In genomic region chr6:134479481-134479880, GRCm38 (mm10) we compare ENCODE assay signal across 16 mouse cellular contexts.
DNase-seq lines count a peak whose midpoint lies in the region.
"Had no signal": no experiment of that assay in that cellular context is flagged by ENCODE, and none has a peak within 500 bp of the region (broad histone marks: within the 10 kb centered on the region; RNA-seq: fewer than 3 reads in every experiment).

No protein-coding gene starts in this region.

- intact Hi-C loops in gastrocnemius, postnatal 14 days (cut with DNase I; ENCODE audit: low total_unique reads) = no loop called here

- DNase-seq in gastrocnemius, adult 18-20 months (ENCODE audit: low spot score) = peak; percentile 14
- no peak for DNase-seq in gastrocnemius, postnatal 10 days
- peak; percentile 25 for DNase-seq in gastrocnemius, postnatal 14 days
- DNase-seq in gastrocnemius, postnatal 4 days (ENCODE audit: low spot score in 2 of 2) = no peak
- DNase-seq in gastrocnemius, postnatal 25 days = peak; percentile 46
- DNase-seq in skeletal muscle tissue, adult 2 months (ENCODE audit: low read depth, low spot score) = peak; percentile 29
- no peak for DNase-seq in yolk sac, embryonic 10.5 days (ENCODE audit: low spot score)
- DNase-seq: adrenal gland, adult 8-10 months; adrenal gland, postnatal 14 days; cerebellum, adult 11 months; cerebellum, adult 18-20 months; cerebellum, adult 8-10 months; cerebellum, adult 9-11 months; cerebellum, postnatal 14 days; cerebellum, postnatal 36 days; embryo, embryonic 11 days had no signal

Comparison
In these comparisons a context has a peak if more than half of its experiments do, and no peak if none do; other contexts are left out.
1. DNase-seq: peak in gastrocnemius, adult 18-20 months (single experiment), gastrocnemius, postnatal 14 days (single experiment), gastrocnemius, postnatal 25 days (single experiment) and skeletal muscle tissue, adult 2 months (single experiment); none in gastrocnemius, postnatal 10 days (single experiment), gastrocnemius, postnatal 4 days (0 of 2) and yolk sac, embryonic 10.5 days (single experiment).